Mouse (Mus musculus) heart, postnatal 0 days (tissue): ENCODE data around the gene Gm9745. TPM values are rescaled to one million over a fixed set of nuclear protein-coding genes. Genes with fewer than 3 reads are reported as not detected.
"Not testable (repeated sequence)": the region's sequence is repeated elsewhere in the genome, so short reads cannot be mapped to it uniquely, and the experiment has no call there.

Source experiments
- ATAC-seq: fragments of 200-750 bp; cut with Nextera tagmentation; 2 replicates; pipeline ENCODE4 v1.8.0; 2017; ENCODE audit warnings: low read depth, moderate number of reproducible peaks, moderate library complexity; ENCODE audit not compliant: insufficient read depth
- DNase-seq: peaks from one replicate; pipeline ENCODE4 v3.0.0-alpha.2; 2016; ENCODE audit warnings: low spot score
- H3K27ac ChIP-seq: fragments of 300-500 bp; sonication (generic); 2 replicates; pipeline ENCODE4 v1.5.1; 2014; ENCODE audit warnings: low read depth, mild to moderate bottlenecking
- H3K27me3 ChIP-seq: fragments of 300-500 bp; sonication (generic); 2 replicates; pipeline ENCODE4 v1.6.1; 2014; ENCODE audit warnings: low read length, mixed read lengths; ENCODE audit not compliant: control insufficient read depth, insufficient read depth
- H3K36me3 ChIP-seq: fragments of 300-500 bp; sonication (generic); replicated peaks from 2 replicates; pipeline ENCODE4 v1.6.1; 2014; ENCODE audit warnings: low read length, mixed read lengths; ENCODE audit not compliant: control insufficient read depth, insufficient read depth
- H3K4me1 ChIP-seq: fragments of 300-500 bp; sonication (generic); 2 replicates; pipeline ENCODE4 v1.6.1; 2014; ENCODE audit warnings: antibody characterized with exemption; ENCODE audit not compliant: control insufficient read depth, insufficient read depth
- H3K4me2 ChIP-seq: fragments of 300-500 bp; sonication (generic); 2 replicates; pipeline ENCODE4 v1.6.1; 2014; ENCODE audit warnings: low read depth, mild to moderate bottlenecking, low read length, moderate library complexity
- H3K4me3 ChIP-seq: fragments of 300-500 bp; sonication (generic); 2 replicates; pipeline ENCODE4 v1.5.1; 2014; ENCODE audit warnings: low read depth, low read length
- H3K9ac ChIP-seq: fragments of 300-500 bp; sonication (generic); replicated peaks from 2 replicates; pipeline ENCODE4 v1.6.1; 2014; ENCODE audit warnings: low read depth, low read length, mixed read lengths
- H3K9me3 ChIP-seq: fragments of 300-500 bp; sonication (generic); replicated peaks from 2 replicates; pipeline ENCODE4 v1.6.1; 2016; ENCODE audit warnings: low read length; ENCODE audit not compliant: control insufficient read depth
- CTCF ChIP-seq: IDR thresholded peaks from 2 replicates; pipeline ENCODE4 v1.5.1; 2016; ENCODE audit warnings: antibody characterized with exemption, control low read depth, low read depth
- EP300 ChIP-seq: IDR thresholded peaks from 2 replicates; pipeline ENCODE4 v1.6.1; 2016; ENCODE audit warnings: antibody characterized with exemption, low read depth
- WGBS: fragments of 180-500 bp; shearing (Covaris S2); extraction: QIAGEN DNeasy Blood & Tissue Kit; methylation state at CpG from one replicate; pipeline ENCODE4 v1.1.7; 2014; 5-methylcytosine and 5-hydroxymethylcytosine counted together
- polyA plus RNA-seq: library from polyadenylated mRNA; unstranded; fragments of >200 nt; fragmentation: Nextera tagmentation; extraction: Ambion mirVana; gene quantifications from 2 replicates; pipeline ENCODE4 v1.2.1, GENCODE M21; 2015
- total RNA-seq: library from RNA; depleted of rRNA; stranded (reverse); fragments of >200 nt; gene quantifications from 2 replicates; pipeline ENCODE4 v1.2.3, GENCODE M21; 2014; ENCODE audit warnings: low replicate concordance

The Gm9745 gene
- total and polyA plus RNA-seq, 2 experiments from 2014 or later, result not detected

DNA sequence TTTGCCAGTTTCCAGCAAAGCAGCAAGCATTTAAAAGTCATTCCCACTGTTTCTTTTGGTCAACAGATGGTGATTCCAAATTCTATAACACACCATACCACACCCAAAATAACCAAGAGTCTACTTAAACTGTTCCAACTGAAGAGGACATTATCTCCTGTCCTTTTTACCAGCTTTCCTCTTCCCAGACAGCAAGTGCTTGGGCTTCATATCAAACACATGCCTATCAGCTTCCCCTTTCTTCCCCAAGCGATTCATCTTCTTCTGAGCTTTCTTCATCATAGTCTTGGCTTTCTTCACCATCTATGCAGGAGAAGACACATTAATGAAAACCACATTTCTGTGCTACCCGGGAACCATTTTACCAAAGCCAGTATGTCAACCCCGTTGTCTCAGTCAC, 24.9 kb upstream of the Gm9745 start:
- H3K4me3 ChIP-seq, result no peak overlapping the region
- ATAC-seq, result no peak

DNA sequence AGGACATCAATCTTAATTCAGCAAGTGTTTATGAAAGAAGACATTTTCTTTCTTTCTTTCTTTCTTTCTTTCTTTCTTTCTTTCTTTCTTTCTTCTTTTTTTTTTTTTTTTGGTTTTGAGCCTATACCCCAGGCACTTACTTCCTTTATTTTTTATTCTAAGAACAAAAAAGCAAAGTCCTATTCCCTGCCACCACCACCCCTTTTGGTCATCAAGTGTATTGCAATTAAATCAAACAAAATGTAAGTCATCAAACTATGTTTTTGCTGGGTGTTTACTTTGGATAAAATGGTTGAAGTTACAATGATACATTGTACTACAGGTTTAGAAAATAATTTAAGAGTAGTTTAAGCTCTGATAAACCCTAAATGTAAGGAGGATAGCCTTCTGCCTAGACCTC, 24.3 kb upstream of the Gm9745 start:
- Histone ChIP-seq H3K9me3 (no peaks in the 10 kb centered on the region), H3K27ac (no peak overlapping the region), H3K4me2 (no peak overlapping the region), H3K4me3 (no peak overlapping the region), H3K27me3 (no peaks in the 10 kb centered on the region), H3K9ac (no peak overlapping the region), H3K36me3 (peaks cover 74% of the 10 kb centered on the region), H3K4me1 (no peaks in the 10 kb centered on the region)
- DNase-seq, result no peak
- ATAC-seq, result no peak
- TF ChIP-seq CTCF, result no peak
- TF ChIP-seq EP300, result no peak

More for the DNA sequence above, 24.9 kb upstream of the Gm9745 start:
- TF ChIP-seq EP300 (no peak), CTCF (no peak)
- WGBS, result 93% methylated on average over 3 of the region's 3 CpGs
- no peak for DNase-seq
- H3K9ac ChIP-seq, result no peak overlapping the region
- H3K36me3 ChIP-seq, result peaks cover 79% of the 10 kb centered on the region
- no peaks in the 10 kb centered on the region for H3K9me3 ChIP-seq
- no peak overlapping the region for H3K4me2 ChIP-seq
- no peaks in the 10 kb centered on the region for H3K4me1 ChIP-seq
- H3K27ac ChIP-seq, result no peak overlapping the region
- no peaks in the 10 kb centered on the region for H3K27me3 ChIP-seq

DNA sequence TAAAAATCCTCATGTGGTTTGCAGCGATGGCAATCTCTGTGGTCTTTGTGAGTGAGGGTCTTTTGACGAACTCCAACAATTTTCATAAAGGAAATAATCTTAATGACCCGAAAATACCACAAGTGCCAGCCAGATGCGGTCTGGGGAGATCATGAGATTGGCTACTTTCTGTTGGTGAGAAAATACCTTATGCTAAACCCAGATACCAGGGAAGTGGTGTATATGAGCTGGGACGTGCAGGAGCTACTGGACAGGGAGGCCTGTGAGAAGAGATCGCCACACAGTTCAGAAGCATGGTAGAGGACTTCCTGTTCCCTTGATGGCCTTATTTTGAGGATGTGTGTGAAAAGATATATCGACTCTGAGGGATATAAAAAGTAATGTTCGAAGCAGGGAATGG, 19.7 kb upstream of the Gm9745 start:
- Histone ChIP-seq H3K27ac (no peak overlapping the region), H3K27me3 (no peaks in the 10 kb centered on the region), H3K9ac (no peak overlapping the region), H3K4me3 (no peak overlapping the region), H3K4me1 (peaks cover under 1% of the 10 kb centered on the region; the same call in 1 of the 2 replicates), H3K4me2 (no peak overlapping the region), H3K36me3 (peaks cover 28% of the 10 kb centered on the region), H3K9me3 (no peaks in the 10 kb centered on the region)
- 90% methylated on average over 8 of the region's 8 CpGs for WGBS
- TF ChIP-seq CTCF, result no peak
- no peak for TF ChIP-seq EP300
- DNase-seq (no peak), ATAC-seq (no peak)

DNA sequence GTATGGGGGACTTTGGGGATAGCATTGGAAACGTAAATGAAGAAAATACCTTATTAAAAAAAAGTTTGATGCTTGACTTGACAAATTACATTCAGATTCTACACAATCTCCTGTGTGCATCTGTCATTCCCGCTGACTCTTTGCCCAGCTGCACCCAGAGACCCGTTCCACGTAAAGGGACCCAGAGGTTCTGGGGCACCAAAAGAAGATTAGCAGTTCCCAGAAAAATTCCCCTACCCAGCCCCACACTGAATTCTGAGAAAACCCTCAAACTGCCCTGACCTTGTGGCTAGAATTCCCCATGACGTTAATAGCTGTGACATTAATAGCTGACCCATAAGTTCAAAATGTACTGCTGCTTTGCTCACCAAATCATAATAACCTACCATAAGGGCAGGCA, 17.2 kb upstream of the Gm9745 start:
- Histone ChIP-seq H3K4me1 (peaks cover 15% of the 10 kb centered on the region), H3K4me2 (no peak overlapping the region), H3K9ac (no peak overlapping the region), H3K27me3 (no peaks in the 10 kb centered on the region), H3K36me3 (peaks cover 14% of the 10 kb centered on the region), H3K27ac (no peak overlapping the region), H3K4me3 (no peak overlapping the region), H3K9me3 (no peaks in the 10 kb centered on the region)
- 89% methylated on average over 5 of the region's 5 CpGs for WGBS
- DNase-seq (no peak), ATAC-seq (no peak)
- TF ChIP-seq EP300 (no peak), CTCF (no peak)

DNA sequence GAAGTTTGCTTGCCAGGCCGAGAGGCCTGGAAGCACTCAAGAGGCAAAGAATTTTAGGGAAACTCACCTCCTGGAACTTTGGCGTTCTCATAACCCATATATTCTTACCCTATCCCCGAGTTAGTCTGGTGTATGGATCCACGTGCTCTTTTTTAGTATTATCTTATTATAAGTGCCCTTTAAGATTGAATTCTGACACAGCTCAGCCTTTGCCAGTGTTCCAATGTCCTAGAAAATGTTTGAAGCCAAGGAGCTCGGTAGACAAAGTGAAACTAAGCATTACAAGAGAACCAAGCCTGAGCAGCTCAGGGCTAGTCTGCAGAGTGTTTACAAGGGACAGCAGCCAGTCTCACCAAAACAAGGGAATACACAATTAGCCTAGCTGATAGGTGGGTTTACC, 14.2 kb upstream of the Gm9745 start:
- not testable (repeated sequence) for DNase-seq, H3K36me3 ChIP-seq, H3K4me3 ChIP-seq, H3K9me3 ChIP-seq, H3K27me3 ChIP-seq
- H3K9ac ChIP-seq, result peak overlapping the region; percentile 42; the same call in 1 of the 2 replicates
- ATAC-seq, result 0 out of 2 replicates have a peak, but pooled peaks have one; percentile 33
- H3K27ac ChIP-seq, result peak overlapping the region; percentile 70
- 22% methylated on average over 5 of the region's 5 CpGs for WGBS
- peak overlapping the region; percentile 33 for H3K4me2 ChIP-seq
- H3K4me1 ChIP-seq, result peaks cover 15% of the 10 kb centered on the region

DNA sequence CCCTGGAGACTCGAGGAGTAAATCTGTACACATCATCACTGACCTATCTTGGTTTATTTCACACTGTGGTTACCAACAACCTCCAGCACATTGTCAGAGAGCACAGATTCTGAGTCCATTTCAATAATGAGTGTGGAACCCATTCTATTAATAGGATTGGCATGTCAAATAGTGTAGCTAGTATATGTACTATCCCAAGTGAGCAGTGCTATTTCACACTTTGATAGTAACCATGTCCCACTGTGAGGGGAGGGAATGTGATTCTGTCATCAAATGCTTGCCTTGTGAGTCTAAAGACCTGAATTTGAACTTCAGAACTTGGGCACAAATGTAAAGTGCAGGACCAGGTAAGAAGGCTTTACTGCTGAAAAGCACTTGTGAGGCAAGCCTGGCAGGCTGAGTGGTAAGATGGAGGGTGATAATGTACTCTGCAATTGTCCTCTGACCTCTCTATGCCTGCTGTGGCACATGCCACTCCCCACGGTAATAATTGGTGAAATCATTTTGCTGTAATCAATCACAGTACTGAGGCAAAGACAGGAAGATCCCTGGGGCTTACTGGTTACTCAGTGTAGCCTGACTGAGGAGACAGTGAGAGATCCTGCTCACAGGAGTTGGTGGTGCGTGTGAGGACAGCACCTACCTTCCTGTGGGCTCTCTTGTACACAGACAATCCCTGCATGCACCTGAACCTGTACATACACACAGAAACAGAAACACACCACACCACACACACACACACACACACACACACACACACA, 13.3 kb upstream of the Gm9745 start:
- H3K27me3 ChIP-seq, H3K9ac ChIP-seq, H3K9me3 ChIP-seq, H3K36me3 ChIP-seq, H3K4me2 ChIP-seq, H3K4me3 ChIP-seq, DNase-seq: not testable (repeated sequence)
- WGBS, result 42% methylated on average over 3 of the region's 3 CpGs
- Histone ChIP-seq H3K4me1 (peaks cover 15% of the 10 kb centered on the region), H3K27ac (peak overlapping the region; percentile 70)
- ATAC-seq, result 0 out of 2 replicates have a peak, but pooled peaks have one; percentile 39

DNA sequence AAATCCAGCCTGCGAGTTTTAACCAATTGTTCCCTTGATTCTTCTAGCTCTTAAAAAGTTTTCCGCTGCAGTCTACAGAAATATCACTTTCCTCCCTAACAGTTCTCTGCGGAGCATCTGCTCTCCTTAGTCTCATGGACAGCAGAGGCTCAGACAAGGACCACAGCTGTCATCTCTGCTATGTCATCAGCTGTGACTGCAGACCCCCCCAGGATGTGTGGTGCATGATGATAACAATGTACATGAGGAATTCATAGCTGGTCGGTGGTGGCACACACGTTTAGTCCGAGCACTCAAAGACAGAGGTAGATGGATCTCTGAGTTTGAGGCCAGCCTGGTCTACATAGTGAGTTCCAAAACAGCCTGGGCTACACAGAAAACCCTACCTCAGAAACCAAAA, 11.5 kb upstream of the Gm9745 start:
- WGBS, result 67% methylated on average over 4 of the region's 6 CpGs
- H3K27ac ChIP-seq, result not testable (repeated sequence)

DNA sequence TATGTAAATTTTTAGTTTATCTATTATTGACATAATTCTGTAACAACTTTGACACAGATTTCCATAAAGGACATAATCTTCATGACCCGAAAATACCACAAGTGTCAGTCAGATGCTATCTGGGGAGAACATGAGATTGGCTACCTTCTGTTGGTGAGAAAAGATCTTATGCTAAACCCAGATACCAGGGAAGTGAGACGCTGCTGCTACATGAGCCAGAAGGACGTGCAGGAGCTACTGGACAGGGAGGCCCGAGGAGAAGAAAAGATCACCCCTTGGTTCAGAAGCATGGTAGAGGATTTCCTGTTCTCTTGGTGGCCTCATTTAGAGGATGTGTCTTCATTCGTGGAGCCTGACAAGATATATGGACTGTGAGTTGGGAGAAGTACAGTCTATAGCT, 11.0 kb upstream of the Gm9745 start:
- not testable (repeated sequence) for ATAC-seq, H3K27me3 ChIP-seq, H3K27ac ChIP-seq, H3K36me3 ChIP-seq, DNase-seq, H3K4me2 ChIP-seq, H3K9ac ChIP-seq, H3K9me3 ChIP-seq, H3K4me3 ChIP-seq
- 50% methylated on average over 1 of the region's 5 CpGs for WGBS
- H3K4me1 ChIP-seq, result peaks cover 15% of the 10 kb centered on the region

More for the DNA sequence above, 11.5 kb upstream of the Gm9745 start:
- H3K36me3 ChIP-seq, H3K27me3 ChIP-seq, H3K9me3 ChIP-seq, H3K9ac ChIP-seq, DNase-seq, H3K4me3 ChIP-seq, H3K4me2 ChIP-seq, ATAC-seq: not testable (repeated sequence)
- H3K4me1 ChIP-seq, result peaks cover 15% of the 10 kb centered on the region
